Mouse (Mus musculus): ENCODE results near the gene Cab39.

DNA sequence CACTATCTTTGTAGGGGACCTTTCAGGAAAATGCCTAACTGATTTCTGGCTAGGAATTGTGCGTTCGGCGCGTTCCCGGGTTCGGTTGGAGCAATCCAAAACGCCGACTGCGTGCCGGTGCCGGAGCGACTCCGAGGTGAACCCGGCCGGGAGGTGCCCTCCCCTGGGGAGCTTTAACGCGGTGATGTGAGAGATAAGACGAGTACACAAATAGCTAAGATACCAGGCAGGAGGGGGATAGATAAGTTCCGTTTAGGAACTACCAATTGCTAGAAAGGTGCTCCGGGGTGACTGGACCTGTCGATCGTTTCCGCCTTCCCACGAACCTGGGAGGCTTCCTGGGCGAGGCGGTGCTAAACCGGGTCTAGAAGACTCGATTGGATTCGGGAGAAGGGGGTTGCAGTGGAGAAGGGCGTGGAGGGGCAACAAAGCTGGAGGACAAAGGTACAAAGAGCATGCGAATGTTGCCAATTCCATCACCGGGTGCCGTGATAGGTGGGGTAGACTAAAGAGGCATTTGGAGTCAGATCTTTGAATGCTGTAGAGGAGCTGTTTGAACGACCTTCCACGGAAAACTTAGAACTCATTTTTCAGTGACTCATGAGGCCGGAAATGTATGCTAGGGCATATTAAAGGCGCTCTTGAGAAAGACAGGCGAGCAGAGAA is 998 bp downstream of the Cab39 start:
- no peak for TF ChIP-seq CTCF (IDR thresholded peaks at IDR 0.05; ENCODE audit: low read depth)
- no peak for TF ChIP-seq EP300 (IDR thresholded peaks at IDR 0.05; ENCODE audit: low read depth)

Measured in liver, embryonic 14.5 days (tissue).